Mouse (Mus musculus): ENCODE results near the gene Vmn2r9.

- TF ChIP-seq CTCF (IDR thresholded peaks at IDR 0.05; ENCODE audit: low read depth) (no peak), EP300 (IDR thresholded peaks at IDR 0.05; ENCODE audit: low read depth) (no peak)
These were observed 48.8 kb downstream of the Vmn2r9 start for GRCm38 (mm10) chr5:108803646-108804045.

Measured in liver, postnatal 0 days (tissue).